Mouse (Mus musculus) cortical plate, adult 2 months (tissue): ENCODE measurements around the gene Tmem107.

Experiments used
- CTCF ChIP-seq: fragments of 200-500 bp; IDR thresholded peaks from 2 replicates; pipeline ENCODE4 v1.5.1; 2011; ENCODE audit warnings: mild to moderate bottlenecking, control low read depth, low read length; ENCODE audit not compliant: insufficient read depth; ENCODE audit errors: extremely low read depth
- POLR2A ChIP-seq: fragments of 200-500 bp; IDR thresholded peaks from 2 replicates; pipeline ENCODE4 v1.6.1; 2011; ENCODE audit warnings: mild to moderate bottlenecking, low read length, control low read depth; ENCODE audit not compliant: insufficient read depth; ENCODE audit errors: extremely low read depth

DNA sequence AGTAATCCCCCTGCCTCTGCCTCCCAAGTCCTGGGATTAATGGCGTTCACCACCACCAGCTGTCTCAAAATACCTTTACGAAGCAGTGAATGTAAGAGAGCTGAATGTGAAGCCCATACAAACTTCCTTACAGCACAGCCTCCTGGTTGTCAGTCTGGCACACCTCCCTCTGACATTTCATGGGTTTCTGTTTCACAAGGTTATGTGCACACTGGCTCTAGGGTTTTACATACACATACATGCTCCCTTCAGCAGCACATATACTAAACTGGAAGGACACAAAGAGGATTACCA is 4.1 kb downstream of the Tmem107 start:
- no peak for TF ChIP-seq CTCF
- TF ChIP-seq POLR2A, result no peak
